Mouse (Mus musculus) left cerebral cortex, postnatal 14 days (tissue): Measurements from ENCODE around the gene Klk4. TPM values are rescaled to one million over a fixed set of nuclear protein-coding genes. Genes with fewer than 3 reads are reported as not detected.

ENCODE experiments used
- DNase-seq, 2 experiments: peaks; one replicate each; pipeline ENCODE4 v3.0.0; 2021 to 2022; ENCODE audit warnings: low spot score in 2 of 2, mixed read lengths in 1 of 2
- intact Hi-C: fragments of 180-260 bp; cut with DNase I; formaldehyde crosslinking; loops from one replicate; pipeline ENCODE4 v1.15.1; 2025
- long read RNA-seq, 2 experiments: library from polyadenylated mRNA; stranded (forward); transcript quantifications; one replicate each; pipeline ENCODE4 v2.0.0; 2021
- total RNA-seq, 2 experiments: library from RNA; stranded (reverse); gene quantifications; 2 replicates each; pipeline ENCODE4 v1.2.3; 2021

The Klk4 gene
- total RNA-seq = not detected
- long read RNA-seq, experiment 1, partial matches to known transcripts = 0 of 1 reads
- long read RNA-seq, experiment 1, other reads (novel, unspliced or antisense) = 1 of 1 reads
- long read RNA-seq, experiment 2 = 0 reads

GRCm38 (mm10) chr7:43880912-43881311 is at the start of gene Klk4:
Gene Klk4 (plus strand): TSS chr7:43881160.
- no peak for DNase-seq
- intact Hi-C loops = no loop called here

GRCm38 (mm10) chr7:43841701-43842100 is 39.3 kb upstream of the Klk4 start, which contains the start of gene Klk5:
Gene Klk5 (plus strand): TSS chr7:43841971.
- no peak for DNase-seq
- intact Hi-C loops = no loop called here

GRCm38 (mm10) chr7:43843801-43844200 is 37.2 kb upstream of the Klk4 start:
- no peak for DNase-seq
- intact Hi-C loops = no loop called here

GRCm38 (mm10) chr7:43851616-43852015 is 29.3 kb upstream of the Klk4 start:
- DNase-seq = no peak
- intact Hi-C loops = no loop called here

GRCm38 (mm10) chr7:43854642-43855380 is 26.1 kb upstream of the Klk4 start:
- no peak for DNase-seq
- intact Hi-C loops = no loop called here

- intact Hi-C loops = no loop called here
- no peak for DNase-seq
Observed at GRCm38 (mm10) chr7:43855709-43856108, 25.3 kb upstream of the Klk4 start.

- intact Hi-C loops = no loop called here
- DNase-seq = no peak
Observed at GRCm38 (mm10) chr7:43856307-43856706, 24.7 kb upstream of the Klk4 start.

GRCm38 (mm10) chr7:43857501-43857900 is 23.5 kb upstream of the Klk4 start:
- intact Hi-C loops = no loop called here
- DNase-seq = no peak

GRCm38 (mm10) chr7:43860411-43860810 is 20.5 kb upstream of the Klk4 start:
- DNase-seq = no peak
- intact Hi-C loops = no loop called here

- intact Hi-C loops = no loop called here
- peak; percentile 83 to 88 for DNase-seq
Observed at GRCm38 (mm10) chr7:43873237-43873636, 7.7 kb upstream of the Klk4 start.

GRCm38 (mm10) chr7:43873674-43874073 is 7.3 kb upstream of the Klk4 start:
- intact Hi-C loops = no loop called here
- no peak for DNase-seq

GRCm38 (mm10) chr7:43874868-43875375 is 6.0 kb upstream of the Klk4 start:
- no peak for DNase-seq
- intact Hi-C loops = no loop called here

- intact Hi-C loops = no loop called here
- DNase-seq = no peak
Observed at GRCm38 (mm10) chr7:43876444-43876843, 4.5 kb upstream of the Klk4 start.

- DNase-seq = no peak
- intact Hi-C loops = no loop called here
Observed at GRCm38 (mm10) chr7:43878281-43878680, 2.7 kb upstream of the Klk4 start.

- intact Hi-C loops = no loop called here
- DNase-seq = no peak
Observed at GRCm38 (mm10) chr7:43882346-43882745, 1.4 kb downstream of the Klk4 start.

GRCm38 (mm10) chr7:43882811-43883210 is 1.9 kb downstream of the Klk4 start:
- no peak for DNase-seq

GRCm38 (mm10) chr7:43883547-43883946 is 2.6 kb downstream of the Klk4 start:
- peak; percentile 30 to 43 for DNase-seq
- intact Hi-C loops = no loop called here

More at GRCm38 (mm10) chr7:43882811-43883210, 1.9 kb downstream of the Klk4 start:
- intact Hi-C loops = no loop called here

- no peak for DNase-seq
- intact Hi-C loops = loop anchor here (5.0 to 10.0 kb wide), 2 partner anchors 94 to 297 kb away; partner anchors contain the start of gene Klk8
Observed at GRCm38 (mm10) chr7:43891365-43891764, 10.4 kb downstream of the Klk4 start.

GRCm38 (mm10) chr7:43891788-43892187 is 10.8 kb downstream of the Klk4 start:
- intact Hi-C loops = loop anchor here (5.0 to 10.0 kb wide), 2 partner anchors 94 to 297 kb away; partner anchors contain the start of gene Klk8
- DNase-seq = no peak

GRCm38 (mm10) chr7:43894836-43895235 is 13.9 kb downstream of the Klk4 start:
- intact Hi-C loops = loop anchor here (2.0 to 10.0 kb wide), 3 partner anchors 98 to 300 kb away; partner anchors contain the start of gene Klk8
- peak; percentile 92 to 94 for DNase-seq

GRCm38 (mm10) chr7:43914821-43915220 is 33.9 kb downstream of the Klk4 start:
- DNase-seq = no peak
- intact Hi-C loops = no loop called here
